Mouse (Mus musculus) ES-E14 (cell line): Measurements from ENCODE around the gene Akr1d1.

Experiments
- HCFC1 ChIP-seq: IDR thresholded peaks from 2 replicates; pipeline ENCODE4 v1.6.1; 2012; ENCODE audit warnings: low read length, inconsistent platforms, borderline replicate concordance; ENCODE audit not compliant: insufficient read depth
- MAFK ChIP-seq: IDR thresholded peaks from 2 replicates; pipeline ENCODE4 v1.6.1; 2014; ENCODE audit warnings: mild to moderate bottlenecking, low read depth, low read length, inconsistent platforms; ENCODE audit not compliant: insufficient read depth

DNA sequence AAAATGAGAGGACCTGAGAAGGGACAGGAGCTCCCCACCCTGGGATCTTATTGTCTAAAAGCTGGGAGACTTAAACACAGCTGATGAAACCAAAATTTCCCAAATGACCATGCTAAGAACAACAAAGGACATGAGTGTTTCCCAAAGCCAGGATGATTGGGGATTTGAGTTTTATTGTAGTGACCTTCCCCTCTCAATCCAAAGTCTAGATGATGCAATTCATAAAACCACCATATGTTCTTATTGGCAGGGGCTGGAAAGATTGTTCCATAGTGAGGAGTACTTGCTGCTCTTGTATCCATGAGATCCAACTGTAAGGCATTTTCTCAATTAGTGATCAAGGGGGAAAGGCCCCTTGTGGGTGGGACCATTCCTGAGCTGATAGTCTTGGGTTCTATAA is 68.1 kb downstream of the Akr1d1 start:
- TF ChIP-seq HCFC1 (no peak), MAFK (no peak)
